Mouse (Mus musculus) cortical plate, adult 2 months (tissue): ENCODE data around the gene Tatdn2.

ENCODE experiments used
- CTCF ChIP-seq: fragments of 200-500 bp; IDR thresholded peaks from 2 replicates; pipeline ENCODE4 v1.5.1; 2011; ENCODE audit warnings: mild to moderate bottlenecking, control low read depth, low read length; ENCODE audit not compliant: insufficient read depth; ENCODE audit errors: extremely low read depth
- POLR2A ChIP-seq: fragments of 200-500 bp; IDR thresholded peaks from 2 replicates; pipeline ENCODE4 v1.6.1; 2011; ENCODE audit warnings: mild to moderate bottlenecking, low read length, control low read depth; ENCODE audit not compliant: insufficient read depth; ENCODE audit errors: extremely low read depth

DNA sequence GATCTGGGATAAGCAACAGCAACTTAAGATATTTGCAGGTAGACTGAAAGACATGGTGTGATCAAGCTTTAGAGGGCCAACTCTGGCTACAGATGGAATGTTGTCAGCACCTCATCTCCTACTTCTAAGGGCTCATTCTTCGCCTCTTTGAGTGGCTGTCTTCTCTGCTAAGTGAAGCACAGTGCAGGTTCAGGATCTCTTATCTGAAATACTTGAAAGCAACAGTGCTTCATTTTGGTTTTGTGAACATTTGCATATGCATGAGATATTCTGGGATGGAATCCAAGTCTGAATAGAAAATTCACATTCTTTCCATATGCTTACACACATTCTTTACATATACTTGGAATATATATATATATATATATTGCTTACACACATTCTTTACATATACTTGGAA is 45.5 kb downstream of the Tatdn2 start:
- no peak for TF ChIP-seq POLR2A
- TF ChIP-seq CTCF, result no peak
